Mouse (Mus musculus) MEL (cell line): ENCODE measurements around the gene Mnt. TPM values are rescaled to one million over a fixed set of nuclear protein-coding genes. Genes with fewer than 3 reads are reported as not detected.
A peak's percentile ranks its signal among the peaks of the same experiment; 100 is the strongest.

Experiments
- DNase-seq: peaks from one replicate; pipeline ENCODE4 v3.0.0; 2011; ENCODE audit warnings: low read depth, low spot score
- H3K27ac ChIP-seq: 2 replicates; pipeline ENCODE4 v1.5.1; 2012; ENCODE audit warnings: low read depth, mild to moderate bottlenecking, control low read depth, low read length, moderate library complexity; ENCODE audit not compliant: control insufficient read depth
- H3K27me3 ChIP-seq, 2 experiments: fragments of 150-350 bp in 1 of 2; sonication (generic) in 1 of 2; 2 replicates each; pipeline ENCODE4 v1.6.1; 2012; ENCODE audit warnings: low read length in 2 of 2, mild to moderate bottlenecking in 2 of 2, improper control_type of control experiment in 1 of 2, moderate library complexity in 1 of 2; ENCODE audit not compliant: insufficient read depth in 2 of 2, control insufficient read depth in 1 of 2
- H3K36me3 ChIP-seq, 2 experiments: 2 replicates each; pipeline ENCODE4 v1.6.1; 2012 to 2014; ENCODE audit warnings: low read length in 2 of 2, improper control_type of control experiment in 1 of 2, inconsistent platforms in 1 of 2, mild to moderate bottlenecking in 1 of 2; ENCODE audit not compliant: insufficient read depth in 2 of 2, control insufficient read depth in 1 of 2
- H3K4me1 ChIP-seq, 2 experiments: fragments of 150-350 bp in 1 of 2; sonication (generic) in 1 of 2; 2 replicates each; pipeline ENCODE4 v1.6.1; 2012; ENCODE audit warnings: low read length in 2 of 2, improper control_type of control experiment in 1 of 2, mild to moderate bottlenecking in 1 of 2; ENCODE audit not compliant: insufficient read depth in 2 of 2, control insufficient read depth in 1 of 2
- H3K4me3 ChIP-seq, 2 experiments: fragments of 150-350 bp in 1 of 2; sonication (generic) in 1 of 2; 2 replicates each; pipeline ENCODE4 v1.5.1; 2012; ENCODE audit warnings: low read depth in 2 of 2, low read length in 2 of 2, mild to moderate bottlenecking in 2 of 2, moderate library complexity in 2 of 2, control low read depth in 1 of 2, improper control_type of control experiment in 1 of 2; ENCODE audit not compliant: control insufficient read depth in 1 of 2, insufficient read depth in 1 of 2
- H3K79me2 ChIP-seq: 2 replicates; pipeline ENCODE4 v1.6.1; 2012; ENCODE audit warnings: mild to moderate bottlenecking, low read length, moderate library complexity; ENCODE audit not compliant: control insufficient read depth, poor library complexity, insufficient read depth
- H3K9ac ChIP-seq: 2 replicates; pipeline ENCODE4 v1.6.1; 2012; ENCODE audit warnings: low read depth, mild to moderate bottlenecking, control low read depth, low read length, moderate library complexity; ENCODE audit not compliant: control insufficient read depth, poor library complexity, severe bottlenecking
- H3K9me3 ChIP-seq: fragments of 150-350 bp; sonication (generic); replicated peaks from 2 replicates; pipeline ENCODE4 v1.6.1; 2012; ENCODE audit warnings: mild to moderate bottlenecking, low read length, improper control_type of control experiment, moderate library complexity; ENCODE audit not compliant: insufficient read depth
- GATA1 ChIP-seq: IDR thresholded peaks from 2 replicates; pipeline ENCODE4 v1.6.1; 2011; ENCODE audit warnings: low read depth, low read length, improper control_type of control experiment
- HCFC1 ChIP-seq: IDR thresholded peaks from 2 replicates; pipeline ENCODE4 v1.6.1; 2012; ENCODE audit warnings: low read depth, mild to moderate bottlenecking, inconsistent platforms, low read length, improper control_type of control experiment, moderate library complexity
- JUND ChIP-seq: IDR thresholded peaks from 2 replicates; pipeline ENCODE4 v1.6.1; 2011; ENCODE audit warnings: low read depth, mild to moderate bottlenecking, improper control_type of control experiment, low read length
- MAX ChIP-seq: IDR thresholded peaks from 2 replicates; pipeline ENCODE4 v1.6.1; 2011; ENCODE audit warnings: low read length, improper control_type of control experiment
- MAZ ChIP-seq: IDR thresholded peaks from 2 replicates; pipeline ENCODE4 v1.6.1; 2012; ENCODE audit warnings: low read depth, mild to moderate bottlenecking, inconsistent platforms, low read length, improper control_type of control experiment
- MYB ChIP-seq: IDR thresholded peaks from 2 replicates; pipeline ENCODE4 v1.6.1; 2011; ENCODE audit warnings: mild to moderate bottlenecking, low read depth, low read length, improper control_type of control experiment
- NELFE ChIP-seq: IDR thresholded peaks from 2 replicates; pipeline ENCODE4 v1.6.1; 2011; ENCODE audit warnings: low read depth, low read length, improper control_type of control experiment
- POLR2AphosphoS2 ChIP-seq: IDR thresholded peaks from 2 replicates; pipeline ENCODE4 v1.6.1; 2011; ENCODE audit warnings: low read length, improper control_type of control experiment
- RAD21 ChIP-seq: IDR thresholded peaks from 2 replicates; pipeline ENCODE4 v1.6.1; 2011; ENCODE audit warnings: mild to moderate bottlenecking, low read depth, low read length, improper control_type of control experiment
- SIN3A ChIP-seq: IDR thresholded peaks from 2 replicates; pipeline ENCODE4 v1.6.1; 2012; ENCODE audit warnings: low read length, improper control_type of control experiment, inconsistent platforms
- SMC3 ChIP-seq: IDR thresholded peaks from 2 replicates; pipeline ENCODE4 v1.6.1; 2011; ENCODE audit warnings: low read depth, low read length, improper control_type of control experiment
- TBP ChIP-seq: IDR thresholded peaks from 2 replicates; pipeline ENCODE4 v1.8.0; 2011; ENCODE audit warnings: low read depth, low read length, improper control_type of control experiment
- USF1 ChIP-seq: IDR thresholded peaks from 2 replicates; pipeline ENCODE4 v1.6.1; 2014; ENCODE audit warnings: low read depth, mild to moderate bottlenecking, inconsistent platforms, low read length, improper control_type of control experiment, moderate library complexity
- USF2 ChIP-seq, 2 experiments: IDR thresholded peaks; 2 replicates each; pipeline ENCODE4 v1.6.1; 2011 to 2012; ENCODE audit warnings: improper control_type of control experiment in 2 of 2, low read length in 2 of 2, borderline replicate concordance in 1 of 2, inconsistent platforms in 1 of 2, low read depth in 1 of 2, mild to moderate bottlenecking in 1 of 2; ENCODE audit not compliant: insufficient read depth in 1 of 2
- ZMIZ1 ChIP-seq: IDR thresholded peaks from 2 replicates; pipeline ENCODE4 v1.6.1; 2012; ENCODE audit warnings: low read depth, mild to moderate bottlenecking, inconsistent platforms, low read length, improper control_type of control experiment, moderate library complexity
- ZNF384 ChIP-seq: IDR thresholded peaks from 2 replicates; pipeline ENCODE4 v1.6.1; 2012; ENCODE audit warnings: low read depth, mild to moderate bottlenecking, inconsistent platforms, low read length, improper control_type of control experiment
- polyA plus RNA-seq, 2 experiments: library from polyadenylated mRNA; stranded (reverse) in 1 of 2; unstranded in 1 of 2; fragments of >175 nt in 1 of 2; fragments of >200 nt in 1 of 2; gene quantifications; 2 replicates each; pipeline versions ENCODE4 v1.2.1 to v1.2.4; 2012; ENCODE audit warnings: low replicate concordance in 2 of 2, low read depth in 1 of 2; ENCODE audit not compliant: insufficient read length in 2 of 2, insufficient read depth in 1 of 2, missing spikeins in 1 of 2
- total RNA-seq: library from RNA; depleted of rRNA; stranded (reverse); fragments of 300-350 nt; gene quantifications from 2 replicates; pipeline ENCODE4 v1.2.3, GENCODE M21; 2012

Mnt gene
- total and polyA plus RNA-seq, 3 experiments: 5.8 to 37.3 TPM; not detected in 1

- Histone ChIP-seq H3K27ac (no peak overlapping the region), H3K4me1 (peaks cover 0 to 29% of the 10 kb centered on the region in 2 experiments; a peak in 3 of 4 replicates), H3K79me2 (peaks cover 8% of the 10 kb centered on the region), H3K9me3 (no peaks in the 10 kb centered on the region), H3K4me3 (no peak overlapping the region), H3K27me3 (no peaks in the 10 kb centered on the region), H3K36me3 (peaks cover 3 to 34% of the 10 kb centered on the region in 2 experiments), H3K9ac (no peak overlapping the region)
- no peak for DNase-seq
- TF ChIP-seq POLR2AphosphoS2 (0 out of 2 replicates have a peak, but pooled peaks have one; percentile 44), MAX (no peak)
Observed at GRCm38 (mm10) chr11:74826702-74827101, 4.0 kb upstream of the Mnt start.

DNA sequence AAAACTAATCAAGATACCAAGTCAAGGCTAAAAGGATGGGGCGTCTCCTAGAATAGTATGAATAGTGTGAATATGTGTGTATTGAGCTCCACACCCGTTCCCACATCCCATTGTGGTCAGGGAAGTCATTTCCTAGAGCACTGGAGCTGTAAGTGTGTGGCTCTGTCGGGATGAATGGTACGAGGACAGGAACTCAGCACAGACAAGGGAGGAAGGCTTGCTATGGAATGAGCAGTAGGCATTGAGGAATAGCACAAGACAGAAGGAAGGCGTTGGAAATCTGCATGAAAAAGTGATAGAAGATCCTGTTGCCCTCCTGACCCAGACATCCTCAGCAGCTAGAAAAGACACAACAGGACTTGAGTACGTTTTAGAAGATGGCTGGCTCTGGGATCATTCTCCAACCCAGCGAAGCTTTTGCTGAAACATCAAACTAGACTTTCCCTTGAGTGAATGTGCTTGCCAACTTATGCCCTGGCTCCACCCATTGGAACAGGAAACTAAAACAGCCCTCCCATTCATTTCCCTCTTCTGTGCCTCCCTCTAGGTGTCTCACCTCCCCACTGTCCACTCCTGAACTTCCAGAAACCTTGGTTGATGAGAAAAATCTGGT lies 2.8 kb upstream of the Mnt start:
- no peaks in the 10 kb centered on the region for H3K9me3 ChIP-seq
- no peaks in the 10 kb centered on the region for H3K27me3 ChIP-seq
- peaks cover 12% of the 10 kb centered on the region for H3K79me2 ChIP-seq
- DNase-seq: peak; percentile 49
- H3K4me1 ChIP-seq: peaks cover 0 to 29% of the 10 kb centered on the region in 2 experiments; a peak in 3 of 4 replicates
- peak overlapping the region; percentile 5; the same call in 1 of the 2 replicates for H3K27ac ChIP-seq
- no peak overlapping the region for H3K9ac ChIP-seq
- H3K4me3 ChIP-seq: no peak overlapping the region
- peaks cover 0 to 34% of the 10 kb centered on the region in 2 experiments; a peak in 3 of 4 replicates for H3K36me3 ChIP-seq
- TF ChIP-seq SMC3 (no peak), HCFC1 (no peak), RAD21 (no peak), GATA1 (no peak), USF2 (IDR thresholded peaks at IDR 0.05; ENCODE audit: borderline replicate concordance in 1 of 2, insufficient read depth in 1 of 2, low read depth in 1 of 2, low read length in 2 of 2) (no peak), SIN3A (no peak), TBP (no peak), JUND (no peak), NELFE (no peak), USF1 (no peak), MYB (no peak), MAZ (no peak), ZMIZ1 (no peak), ZNF384 (no peak)
- TF ChIP-seq, all 39 proteins: peak for 0
